Mouse (Mus musculus) thymus, adult 2 months (tissue): ENCODE measurements around the gene Parp3. TPM values are rescaled to one million over a fixed set of nuclear protein-coding genes. Genes with fewer than 3 reads are reported as not detected.
A peak's percentile ranks its signal among the peaks of the same experiment; 100 is the strongest.

ENCODE experiments used
- DNase-seq: peaks from one replicate; pipeline ENCODE4 v3.0.0; 2021
- H3K27ac ChIP-seq: fragments of 200-500 bp; 2 replicates; pipeline ENCODE4 v1.5.1; 2012; ENCODE audit warnings: low read length, control low read depth; ENCODE audit not compliant: control insufficient read depth, insufficient read depth
- H3K27me3 ChIP-seq: fragments of 200-500 bp; 2 replicates; pipeline ENCODE4 v1.6.1; 2012; ENCODE audit warnings: mild to moderate bottlenecking, low read length, moderate library complexity, mixed read lengths; ENCODE audit not compliant: control insufficient read depth, insufficient read depth
- H3K36me3 ChIP-seq: fragments of 200-500 bp; 2 replicates; pipeline ENCODE4 v1.6.1; 2012; ENCODE audit warnings: mild to moderate bottlenecking, low read length, moderate library complexity; ENCODE audit not compliant: control insufficient read depth, insufficient read depth
- H3K4me1 ChIP-seq: fragments of 200-500 bp; replicated peaks from 2 replicates; pipeline ENCODE4 v1.6.1; 2012; ENCODE audit warnings: low read length; ENCODE audit not compliant: control insufficient read depth, insufficient read depth
- H3K4me3 ChIP-seq: fragments of 200-500 bp; 2 replicates; pipeline ENCODE4 v1.5.1; 2012; ENCODE audit warnings: mild to moderate bottlenecking, low read length, control low read depth, moderate library complexity; ENCODE audit not compliant: control insufficient read depth, insufficient read depth
- CTCF ChIP-seq: fragments of 200-500 bp; IDR thresholded peaks from 2 replicates; pipeline ENCODE4 v1.5.1; 2012; ENCODE audit warnings: mild to moderate bottlenecking, control low read depth, low read length, moderate library complexity, borderline replicate concordance; ENCODE audit not compliant: control insufficient read depth, poor library complexity, insufficient read depth; ENCODE audit errors: extremely low read depth
- POLR2A ChIP-seq: fragments of 200-500 bp; IDR thresholded peaks from 2 replicates; pipeline ENCODE4 v1.6.1; 2012; ENCODE audit warnings: mild to moderate bottlenecking, low read length, control low read depth, moderate library complexity; ENCODE audit not compliant: control insufficient read depth, poor library complexity, insufficient read depth; ENCODE audit errors: extremely low read depth
- WGBS: fragments of 180-500 bp; shearing (Covaris S2); methylation state at CpG from one replicate; pipeline ENCODE4 v1.1.7; 2018; 5-methylcytosine and 5-hydroxymethylcytosine counted together
- polyA plus RNA-seq: library from polyadenylated mRNA; depleted of rRNA; stranded (reverse); fragments of >200 nt; gene quantifications from 2 replicates; pipeline ENCODE4 v1.2.3, GENCODE M21; 2012

Gene Parp3
- polyA plus RNA-seq, 1 experiment = 69.5 TPM

- peaks cover 31% of the 10 kb centered on the region for H3K4me1 ChIP-seq
- DNase-seq = peak; percentile 79
- peak overlapping the region; percentile 46 for H3K4me3 ChIP-seq
- TF ChIP-seq POLR2A = no peak
- no peak for TF ChIP-seq CTCF
- no peaks in the 10 kb centered on the region for H3K36me3 ChIP-seq
- peak overlapping the region; percentile 66 for H3K27ac ChIP-seq
- H3K27me3 ChIP-seq = no peaks in the 10 kb centered on the region
- WGBS = 12% methylated on average over 16 of the region's 16 CpGs
Observed at GRCm38 (mm10) chr9:106476002-106476923, 486 bp downstream of the Parp3 start.

GRCm38 (mm10) chr9:106475663-106476001 lies 1.1 kb downstream of the Parp3 start, which contains the start of gene Rrp9:
Gene Rrp9 (plus strand): TSS chr9:106475963.
- peak within 1 kb of the TSS; percentile 46 for H3K4me3 ChIP-seq
- TF ChIP-seq CTCF (no peak), POLR2A (no peak)
- H3K36me3 ChIP-seq = no peaks in the 10 kb centered on the region
- H3K27me3 ChIP-seq = no peaks in the 10 kb centered on the region
- H3K4me1 ChIP-seq = peaks cover 31% of the 10 kb centered on the region
- no peak for DNase-seq
- peak within 1 kb of the TSS; percentile 66 for H3K27ac ChIP-seq
- 29% methylated on average over 10 of the region's 10 CpGs for WGBS

GRCm38 (mm10) chr9:106475046-106475445 lies 1.7 kb downstream of the Parp3 start:
- H3K27ac ChIP-seq = no peak overlapping the region
- H3K4me1 ChIP-seq = peaks cover 31% of the 10 kb centered on the region
- WGBS = 78% methylated on average over 7 of the region's 7 CpGs
- H3K27me3 ChIP-seq = no peaks in the 10 kb centered on the region
- TF ChIP-seq POLR2A (no peak), CTCF (no peak)
- no peaks in the 10 kb centered on the region for H3K36me3 ChIP-seq
- DNase-seq = peak; percentile 32
- H3K4me3 ChIP-seq = no peak overlapping the region

- WGBS = 48% methylated on average over 6 of the region's 6 CpGs
- Histone ChIP-seq H3K4me1 (peaks cover 35% of the 10 kb centered on the region), H3K27me3 (no peaks in the 10 kb centered on the region), H3K36me3 (no peaks in the 10 kb centered on the region), H3K4me3 (no peak overlapping the region), H3K27ac (no peak overlapping the region)
- DNase-seq = peak; percentile 64
- TF ChIP-seq CTCF (peak; percentile 52; the same call in 1 of the 2 replicates), POLR2A (no peak)
Observed at GRCm38 (mm10) chr9:106474456-106474855, 2.3 kb downstream of the Parp3 start.

DNA sequence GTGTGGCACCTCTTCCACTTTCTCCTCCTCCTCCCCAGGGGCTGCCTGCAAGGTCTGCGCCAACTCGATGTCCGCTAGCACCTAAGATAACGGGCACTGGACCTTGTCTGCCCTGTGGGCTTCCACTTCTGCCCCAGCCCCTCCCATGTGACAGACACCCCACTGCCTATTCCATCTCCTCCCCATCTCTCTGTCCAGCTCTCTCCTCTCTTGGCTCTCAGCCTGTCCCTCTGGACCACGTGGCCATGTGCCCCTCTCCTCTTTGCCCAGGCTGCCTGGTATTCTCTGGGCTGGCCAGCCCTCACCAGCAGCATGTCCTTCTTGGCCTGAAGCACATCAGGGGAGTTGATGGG lies 3.0 kb downstream of the Parp3 start:
- H3K27ac ChIP-seq = no peak overlapping the region
- H3K4me1 ChIP-seq = peaks cover 36% of the 10 kb centered on the region
- no peaks in the 10 kb centered on the region for H3K27me3 ChIP-seq
- H3K4me3 ChIP-seq = no peak overlapping the region
- no peak for DNase-seq
- H3K36me3 ChIP-seq = no peaks in the 10 kb centered on the region
- TF ChIP-seq CTCF (no peak), POLR2A (no peak)
- 99% methylated on average over 5 of the region's 5 CpGs for WGBS

DNA sequence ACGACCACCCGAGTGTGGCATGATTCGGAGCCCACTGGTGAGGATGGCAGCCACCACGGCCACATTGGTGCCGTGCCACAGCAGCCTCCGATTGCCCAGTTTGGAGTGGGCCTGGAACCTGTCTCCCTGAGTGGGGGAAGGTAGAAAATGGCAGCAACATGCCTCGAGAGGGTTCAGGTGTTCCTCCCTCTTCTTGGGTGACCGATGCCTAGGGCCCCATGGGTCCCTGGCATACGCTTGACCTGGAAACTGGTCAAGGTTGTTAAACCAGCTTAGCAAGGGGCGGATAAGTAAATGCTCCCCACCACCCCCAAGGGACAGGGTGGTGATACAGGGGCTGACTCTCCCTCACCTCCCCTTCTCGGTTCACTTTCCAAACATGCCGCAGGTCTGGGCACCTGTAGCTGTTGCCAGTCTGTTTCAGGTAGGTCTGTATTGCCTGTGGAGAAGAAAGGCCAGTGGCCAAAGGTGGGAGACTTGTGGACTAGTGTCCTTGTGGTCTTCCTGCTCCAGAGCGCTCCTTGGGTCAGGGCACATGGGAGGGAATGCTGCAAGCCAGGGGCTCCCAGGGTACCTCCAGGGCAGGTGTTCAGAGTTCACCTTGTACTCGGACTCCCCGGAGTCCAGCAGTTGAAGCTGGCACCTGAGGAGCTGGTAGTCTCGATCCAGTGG lies 3.5 kb downstream of the Parp3 start:
- no peak for DNase-seq
- no peaks in the 10 kb centered on the region for H3K36me3 ChIP-seq
- TF ChIP-seq POLR2A (no peak), CTCF (no peak)
- H3K4me1 ChIP-seq = peaks cover 35% of the 10 kb centered on the region
- H3K4me3 ChIP-seq = no peak overlapping the region
- H3K27me3 ChIP-seq = no peaks in the 10 kb centered on the region
- H3K27ac ChIP-seq = no peak overlapping the region
- WGBS = 96% methylated on average over 16 of the region's 16 CpGs
